In genomic region chr11:3404287-3405047, GRCm38 (mm10) we compare ENCODE assay signal across 21 mouse cellular contexts. TPM values are rescaled to one million over a fixed set of nuclear protein-coding genes. Genes with fewer than 3 reads are reported as not detected.
A peak's percentile ranks its signal among the peaks of the same experiment; 100 is the strongest.
DNase-seq lines count a peak whose midpoint lies in the region; ATAC-seq lines count a peak whose summit lies in the region.
"Had no signal": no experiment of that assay in that cellular context is flagged by ENCODE, and none has a peak within 500 bp of the region (broad histone marks: within the 10 kb centered on the region; RNA-seq: fewer than 3 reads in every experiment).

No protein-coding gene starts in this region.

- peak overlapping the region; percentile 38 for H3K27ac ChIP-seq in liver, embryonic 16.5 days (ENCODE audit: low read length)
- H3K27ac ChIP-seq: embryonic facial prominence, embryonic 15.5 days; forebrain, embryonic 10.5 days; heart, adult 2 months; hindbrain, embryonic 15.5 days; intestine, embryonic 15.5 days had no signal

- H3K9me3 ChIP-seq in liver, embryonic 16.5 days (replicated peaks; ENCODE audit: control insufficient read depth, low read length): no peaks in the 10 kb centered on the region
- H3K9me3 ChIP-seq: embryonic facial prominence, embryonic 15.5 days; forebrain, embryonic 10.5 days; hindbrain, embryonic 15.5 days; intestine, embryonic 15.5 days had no signal

- no peak overlapping the region for H3K9ac ChIP-seq in liver, embryonic 16.5 days (ENCODE audit: low read depth, low read length)
- H3K9ac ChIP-seq: embryonic facial prominence, embryonic 15.5 days; hindbrain, embryonic 15.5 days; intestine, embryonic 15.5 days had no signal

- ATAC-seq in liver, embryonic 16.5 days (ENCODE audit: low read depth): no peak
- ATAC-seq: intestine, embryonic 15.5 days had no signal

- H3K4me3 ChIP-seq in liver, embryonic 16.5 days (ENCODE audit: low read depth, low read length): no peak overlapping the region
- H3K4me3 ChIP-seq: embryonic facial prominence, embryonic 15.5 days; forebrain, embryonic 10.5 days; heart, adult 2 months; hindbrain, embryonic 15.5 days; intestine, embryonic 15.5 days had no signal

- no peaks in the 10 kb centered on the region for H3K27me3 ChIP-seq in liver, embryonic 16.5 days (ENCODE audit: control insufficient read depth, insufficient read depth, low read depth, low read length)
- H3K27me3 ChIP-seq: embryonic facial prominence, embryonic 15.5 days; hindbrain, embryonic 15.5 days; intestine, embryonic 15.5 days had no signal

- 56% methylated on average over 7 of the region's 7 CpGs for WGBS in liver, embryonic 16.5 days (ENCODE audit: insufficient replicate concordance)

- no peaks in the 10 kb centered on the region for H3K36me3 ChIP-seq in liver, embryonic 16.5 days (ENCODE audit: control insufficient read depth, insufficient read depth)
- H3K36me3 ChIP-seq: embryonic facial prominence, embryonic 15.5 days; forebrain, embryonic 10.5 days; hindbrain, embryonic 15.5 days; intestine, embryonic 15.5 days had no signal

- DNase-seq in layer of hippocampus, adult 9-11 months: peak; percentile 40
- no peak for DNase-seq in layer of hippocampus, postnatal 36 days
- DNase-seq in 416B (ENCODE audit: low read depth) (peak; percentile 24), NIH3T3 (ENCODE audit: low read depth) (peak; percentile 17)
- no peak for DNase-seq in cerebellum, adult 18-20 months
- DNase-seq in gastrocnemius, adult 8-10 months (ENCODE audit: low spot score in 2 of 2): no peak
- DNase-seq: adrenal gland, postnatal 25 days; cerebellum, adult 11-12 months; cerebellum, postnatal 25 days; gastrocnemius, postnatal 25 days; heart, adult 2 months; heart, postnatal 4 days; kidney, postnatal 36 days; lung, adult 2 months; lung, postnatal 4 days; retina, postnatal 1 day had no signal

- peaks cover 47% of the 10 kb centered on the region for H3K4me1 ChIP-seq in liver, embryonic 16.5 days (ENCODE audit: control insufficient read depth, low read depth, low read length)

- H3K4me2 ChIP-seq in liver, embryonic 16.5 days (ENCODE audit: low read depth, low read length): no peak overlapping the region
- H3K4me2 ChIP-seq: embryonic facial prominence, embryonic 15.5 days; hindbrain, embryonic 15.5 days; intestine, embryonic 15.5 days had no signal

RNA-seq across cellular contexts. Expression of gene Limk2, which starts 4.5 kb away (rescaled TPM):
- 10 to 100 TPM; 95.5 to 98.4 TPM for total RNA-seq in layer of hippocampus, postnatal 36 days (2021)
- 6.7 and 7.3 TPM in 2 replicates for polyA plus RNA-seq in liver, embryonic 16.5 days (2015; fragmentation: Nextera tagmentation; extraction: Ambion mirVana)
- total RNA-seq in gastrocnemius, adult 8-10 months (2022): 10 to 100 TPM; 10.9 to 12.5 (median 11.9) TPM

RNA-seq across cellular contexts. Expression of gene Rnf185, which starts 47.7 kb away (rescaled TPM):
- total RNA-seq in layer of hippocampus, postnatal 36 days (2021): 10 to 100 TPM; 25.6 to 27.4 TPM
- polyA plus RNA-seq in liver, embryonic 16.5 days (2015; fragmentation: Nextera tagmentation; extraction: Ambion mirVana): 8.4 and 9.0 TPM in 2 replicates
- total RNA-seq in gastrocnemius, adult 8-10 months (2022): 10 to 100 TPM; 15.4 to 23.1 (median 16.3) TPM

Comparison
In these comparisons a context has a peak if more than half of its experiments do, and no peak if none do; other contexts are left out.
1. DNase-seq: peak in layer of hippocampus, adult 9-11 months (single experiment), 416B (single experiment) and NIH3T3 (single experiment); none in layer of hippocampus, postnatal 36 days (0 of 2), cerebellum, adult 18-20 months (0 of 2) and gastrocnemius, adult 8-10 months (0 of 2).
2. RNA of gene Limk2, which starts 4.5 kb away (total RNA-seq): 95.5 to 98.4 TPM in layer of hippocampus, postnatal 36 days; 10.9 to 12.5 TPM in gastrocnemius, adult 8-10 months; every median in the first group is over 4 times any median in the second.